Mouse (Mus musculus): ENCODE data around the gene Olfr1284. TPM values are rescaled to one million over a fixed set of nuclear protein-coding genes. Genes with fewer than 3 reads are reported as not detected.
"Not testable (repeated sequence)": the region's sequence is repeated elsewhere in the genome, so short reads cannot be mapped to it uniquely, and the experiment has no call there.

The Olfr1284 gene
- total RNA-seq (2022), result not detected

GRCm38 (mm10) chr2:111375222-111375621 lies at the start of gene Olfr1284:
Gene Olfr1284, plus strand, starts transcription at chr2:111375522.
- DNase-seq (ENCODE audit: low spot score in 2 of 2), result no peak

DNA sequence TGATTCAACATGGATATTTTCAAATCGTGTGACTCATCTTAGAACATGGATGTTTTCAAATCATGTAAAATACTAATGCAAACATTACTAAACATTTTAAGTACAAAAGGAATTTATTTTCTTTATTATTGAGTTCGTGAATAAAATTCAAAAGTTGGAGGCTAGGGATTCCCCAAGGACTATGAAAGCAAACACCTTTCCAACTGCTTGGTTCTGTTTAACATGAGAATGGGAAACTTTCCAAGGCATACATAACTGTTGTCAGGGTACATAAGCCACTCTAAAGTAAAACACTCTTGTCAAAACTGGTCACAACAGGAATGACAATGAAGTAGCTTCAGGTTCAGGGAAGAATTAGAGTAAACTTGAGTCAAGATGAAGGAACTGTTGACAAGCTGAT lies 49.1 kb upstream of the Olfr1284 start, which contains the start of gene Olfr1281:
Gene Olfr1281 (plus strand): TSS at position 301 of the 400 bp plus-strand sequence.
- DNase-seq (ENCODE audit: low spot score in 2 of 2), result no peak

DNA sequence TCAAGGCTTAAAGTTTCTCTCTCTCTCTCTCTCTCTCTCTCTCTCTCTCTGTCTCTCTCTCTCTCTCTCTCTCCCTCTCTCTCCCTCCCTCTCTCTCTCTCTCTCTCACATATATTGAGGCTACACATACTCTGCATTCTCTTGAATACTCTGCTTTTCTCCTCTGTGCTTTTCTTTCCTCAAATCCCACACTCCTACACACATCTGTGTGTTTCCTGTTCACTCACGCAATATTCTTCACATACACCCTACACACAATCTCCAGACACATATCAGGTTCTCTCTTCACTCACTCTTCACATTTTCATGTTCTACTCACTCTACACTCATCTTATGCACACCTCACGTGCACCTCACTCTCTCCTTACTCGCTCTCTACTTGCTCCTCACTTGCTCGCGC lies 41.6 kb upstream of the Olfr1284 start:
- DNase-seq (ENCODE audit: low spot score in 2 of 2), result not testable (repeated sequence)

GRCm38 (mm10) chr2:111335976-111336375 lies 39.3 kb upstream of the Olfr1284 start, which contains the start of gene Olfr1282:
Gene Olfr1282, minus strand, starts transcription at chr2:111336076.
- no peak for DNase-seq (ENCODE audit: low spot score in 2 of 2)

- no peak for DNase-seq (ENCODE audit: low spot score in 2 of 2)
Observed at GRCm38 (mm10) chr2:111366490-111366889, 8.8 kb upstream of the Olfr1284 start, which contains the start of gene Olfr1283. Gene Olfr1283, plus strand, starts transcription at chr2:111366790.

DNA sequence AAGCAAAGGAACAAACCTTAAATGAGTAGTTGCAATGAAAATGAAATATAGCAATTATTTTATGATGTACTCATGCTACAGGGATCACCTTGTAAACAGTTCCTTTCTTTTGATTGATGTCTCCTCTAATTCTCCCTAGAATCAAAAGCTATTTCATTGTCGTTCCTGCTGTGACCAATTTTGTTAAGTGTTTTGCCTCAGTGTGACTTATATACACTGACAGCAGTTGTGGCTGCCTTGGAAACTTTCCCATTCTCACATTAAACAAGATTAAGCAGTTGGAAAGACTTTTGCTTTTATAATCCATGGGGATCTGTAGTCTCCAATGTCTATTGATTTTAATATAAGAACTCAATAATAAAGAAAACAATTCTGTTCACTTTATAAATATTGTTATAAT lies 47.6 kb downstream of the Olfr1284 start, which contains the start of gene Olfr1286:
Gene Olfr1286 (minus strand): TSS at position 185 of the 400 bp plus-strand sequence.
- no peak for DNase-seq (ENCODE audit: low spot score in 2 of 2)

Other genes starting within 250 kb of the Olfr1284 start
- gene Gm15130, start 222.6 kb upstream of the Olfr1284 start, total RNA-seq (2022), result not detected
- not detected for gene 4930430A15Rik, start 145.9 kb upstream of the Olfr1284 start, total RNA-seq (2022)
- not detected for gene Olfr1275, start 140.2 kb upstream of the Olfr1284 start, total RNA-seq (2022)
- not detected for gene Olfr1276, start 121.0 kb upstream of the Olfr1284 start, total RNA-seq (2022)
- gene Olfr1277, start 101.4 kb upstream of the Olfr1284 start, total RNA-seq (2022), result not detected
- gene Olfr1278, start 85.4 kb upstream of the Olfr1284 start, total RNA-seq (2022), result not detected
- not detected for gene Olfr1279, start 74.9 kb upstream of the Olfr1284 start, total RNA-seq (2022)
- gene Olfr1280, start 61.5 kb upstream of the Olfr1284 start, total RNA-seq (2022), result not detected
- not detected for gene Olfr1281, start 49.0 kb upstream of the Olfr1284 start, total RNA-seq (2022)
- gene Olfr1282, start 39.4 kb upstream of the Olfr1284 start, total RNA-seq (2022), result not detected
- gene Olfr1283, start 8.7 kb upstream of the Olfr1284 start, total RNA-seq (2022), result not detected
- gene Olfr1286, start 47.6 kb downstream of the Olfr1284 start, total RNA-seq (2022), result not detected
- not detected for gene Olfr1287, start 73.6 kb downstream of the Olfr1284 start, total RNA-seq (2022)
- gene Olfr1288, start 98.6 kb downstream of the Olfr1284 start, total RNA-seq (2022), result not detected
- not detected for gene Olfr1289, start 105.3 kb downstream of the Olfr1284 start, total RNA-seq (2022)
- gene Olfr1290, start 118.3 kb downstream of the Olfr1284 start, total RNA-seq (2022), result not detected
- gene Olfr1291-ps1, start 121.7 kb downstream of the Olfr1284 start, total RNA-seq (2022), result not detected
- not detected for gene Olfr1293-ps, start 149.7 kb downstream of the Olfr1284 start, total RNA-seq (2022)
- not detected for gene Olfr1294, start 164.8 kb downstream of the Olfr1284 start, total RNA-seq (2022)
- not detected for gene Olfr1295, start 194.2 kb downstream of the Olfr1284 start, total RNA-seq (2022)

All from gastrocnemius, adult 8-10 months (tissue).